Mouse (Mus musculus) myocyte (in vitro differentiated cells): Measurements from ENCODE around the gene A130010J15Rik.
A peak's percentile ranks its signal among the peaks of the same experiment; 100 is the strongest.

Experiments
- CEBPB ChIP-seq: IDR thresholded peaks from 2 replicates; pipeline ENCODE4 v1.6.1; 2011; ENCODE audit warnings: mild to moderate bottlenecking, moderate library complexity; ENCODE audit not compliant: poor library complexity, insufficient read depth, severe bottlenecking
- E2F4 ChIP-seq: IDR thresholded peaks from one replicate; pipeline ENCODE4 v1.6.1; 2011; ENCODE audit warnings: mild to moderate bottlenecking, control low read depth, moderate library complexity; ENCODE audit not compliant: insufficient read depth
- MAX ChIP-seq: IDR thresholded peaks from one replicate; pipeline ENCODE4 v1.6.1; 2011; ENCODE audit warnings: low read depth, mild to moderate bottlenecking, control low read depth
- MYOD1 ChIP-seq, 3 experiments: IDR thresholded peaks; one replicate each; pipeline ENCODE4 v1.6.1; 2011; ENCODE audit warnings: control low read depth in 2 of 3, low read depth in 2 of 3, mild to moderate bottlenecking in 2 of 3, moderate library complexity in 1 of 3; ENCODE audit not compliant: insufficient read length in 2 of 3, control insufficient read depth in 1 of 3
- MYOG ChIP-seq, 3 experiments: IDR thresholded peaks; one replicate each; pipeline ENCODE4 v1.6.1; 2011; ENCODE audit warnings: control low read depth in 2 of 3, low read depth in 2 of 3, mild to moderate bottlenecking in 2 of 3; ENCODE audit not compliant: insufficient read length in 2 of 3, control insufficient read depth in 1 of 3, insufficient read depth in 1 of 3
- POLR2A ChIP-seq: IDR thresholded peaks from one replicate; pipeline ENCODE4 v1.6.1; 2011; ENCODE audit warnings: low read depth, mild to moderate bottlenecking, control low read depth, moderate library complexity; ENCODE audit not compliant: insufficient read length
- POLR2AphosphoS2 ChIP-seq: IDR thresholded peaks from one replicate; pipeline ENCODE4 v1.6.1; 2011; ENCODE audit warnings: low read depth, control low read depth; ENCODE audit not compliant: insufficient read length
- REST ChIP-seq: IDR thresholded peaks from one replicate; pipeline ENCODE4 v1.6.1; 2011; ENCODE audit warnings: mild to moderate bottlenecking, control low read depth, moderate library complexity; ENCODE audit not compliant: insufficient read depth, insufficient read length
- TCF12 ChIP-seq: IDR thresholded peaks from one replicate; pipeline ENCODE4 v1.6.1; 2011; ENCODE audit warnings: mild to moderate bottlenecking, control low read depth; ENCODE audit not compliant: poor library complexity, insufficient read depth, severe bottlenecking
- TCF3 ChIP-seq: IDR thresholded peaks from one replicate; pipeline ENCODE4 v1.6.1; 2011; ENCODE audit warnings: low read depth, control low read depth; ENCODE audit not compliant: insufficient read length
- USF1 ChIP-seq: IDR thresholded peaks from one replicate; pipeline ENCODE4 v1.6.1; 2011; ENCODE audit warnings: low read depth, mild to moderate bottlenecking, control low read depth, moderate library complexity

- no peak for TF ChIP-seq CEBPB
- no peak for TF ChIP-seq USF1
- TF ChIP-seq REST: no peak
- no peak for TF ChIP-seq POLR2A
- TF ChIP-seq POLR2AphosphoS2: peak; percentile 19
- TF ChIP-seq MYOD1 (IDR thresholded peaks at IDR 0.05; ENCODE audit: control insufficient read depth in 1 of 3, insufficient read length in 2 of 3, low read depth in 2 of 3): peak in 2 of 3 experiments; percentile 73
- TF ChIP-seq TCF12: no peak
- TF ChIP-seq MYOG (IDR thresholded peaks at IDR 0.05; ENCODE audit: control insufficient read depth in 1 of 3, insufficient read depth in 1 of 3, insufficient read length in 2 of 3, low read depth in 2 of 3): peak in 2 of 3 experiments; percentile 61 to 71
- TF ChIP-seq E2F4: no peak
- no peak for TF ChIP-seq MAX
- peak; percentile 18 for TF ChIP-seq TCF3
These were observed 1.4 kb downstream of the A130010J15Rik start for GRCm38 (mm10) chr1:193169228-193169627.
